Mouse (Mus musculus): Measurements from ENCODE around the gene Tnip2.

Gene Tnip2

DNA sequence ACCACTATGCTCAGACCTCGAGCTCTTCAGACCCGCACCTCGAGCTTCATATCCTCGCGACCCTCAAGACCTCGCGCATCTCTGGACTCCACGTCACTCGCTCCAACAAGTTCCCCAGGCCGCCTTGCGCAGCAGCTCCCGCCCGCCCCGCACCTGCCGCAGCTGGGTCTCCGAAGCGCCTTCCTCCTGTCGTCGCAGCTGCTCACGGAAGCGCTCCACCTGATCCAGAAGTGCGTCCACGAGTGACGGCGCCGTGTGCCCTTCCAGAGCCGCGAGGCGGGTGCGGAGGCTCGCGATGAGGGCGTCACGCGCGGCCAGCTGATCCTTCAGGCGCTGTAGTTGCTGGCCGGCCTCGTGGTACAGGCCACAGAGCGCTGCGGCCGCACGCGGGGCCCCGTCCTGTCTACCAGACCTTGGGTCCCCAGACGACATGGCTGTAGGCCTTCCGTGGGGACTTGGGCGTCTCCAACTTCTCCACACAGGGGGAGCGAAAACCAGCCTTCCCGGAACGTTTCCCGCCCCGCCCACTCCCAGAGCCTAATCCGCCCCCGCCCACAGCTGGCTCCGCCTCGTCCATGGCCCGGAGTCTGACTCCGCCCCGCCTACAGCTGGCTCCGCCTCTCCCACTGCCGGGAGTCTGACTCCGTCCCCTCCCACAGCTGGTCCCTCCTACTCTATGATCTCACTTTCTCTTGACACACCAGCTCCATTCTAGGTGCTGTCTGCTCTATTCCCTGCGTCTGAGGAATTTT lies at the start of gene Tnip2:
Tnip2 (minus strand) TSS at position 526 of the 752 bp plus-strand sequence.
- DNase-seq (ENCODE audit: low read depth in 1 of 2, low spot score in 2 of 2) = peak; percentile 88 to 95

- no peak for DNase-seq (ENCODE audit: low read depth in 1 of 2, low spot score in 2 of 2)
Measured at GRCm38 (mm10) chr5:34551821-34552220, 38.0 kb upstream of the Tnip2 start.

DNA sequence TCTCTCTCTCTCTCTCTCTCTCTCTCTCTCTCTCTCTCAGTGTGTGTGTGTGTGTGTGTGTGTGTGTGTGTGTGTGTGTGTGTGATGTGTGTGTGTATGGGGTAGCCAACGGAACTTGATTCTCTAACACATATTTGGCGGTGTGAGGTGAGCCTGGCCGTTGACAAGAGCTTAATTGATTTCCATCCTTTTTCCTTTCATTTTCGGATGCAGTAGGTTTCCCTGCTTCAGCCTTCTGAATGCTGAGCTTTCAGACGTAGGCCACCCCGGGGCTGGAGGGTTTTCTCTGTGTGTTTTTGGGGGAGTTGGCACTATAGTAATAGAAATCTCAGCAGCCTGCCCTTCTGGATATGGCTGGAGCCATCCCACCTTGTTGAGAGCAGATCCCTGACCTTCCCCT lies 36.5 kb upstream of the Tnip2 start:
- DNase-seq (ENCODE audit: low read depth in 1 of 2, low spot score in 2 of 2) = no peak

DNA sequence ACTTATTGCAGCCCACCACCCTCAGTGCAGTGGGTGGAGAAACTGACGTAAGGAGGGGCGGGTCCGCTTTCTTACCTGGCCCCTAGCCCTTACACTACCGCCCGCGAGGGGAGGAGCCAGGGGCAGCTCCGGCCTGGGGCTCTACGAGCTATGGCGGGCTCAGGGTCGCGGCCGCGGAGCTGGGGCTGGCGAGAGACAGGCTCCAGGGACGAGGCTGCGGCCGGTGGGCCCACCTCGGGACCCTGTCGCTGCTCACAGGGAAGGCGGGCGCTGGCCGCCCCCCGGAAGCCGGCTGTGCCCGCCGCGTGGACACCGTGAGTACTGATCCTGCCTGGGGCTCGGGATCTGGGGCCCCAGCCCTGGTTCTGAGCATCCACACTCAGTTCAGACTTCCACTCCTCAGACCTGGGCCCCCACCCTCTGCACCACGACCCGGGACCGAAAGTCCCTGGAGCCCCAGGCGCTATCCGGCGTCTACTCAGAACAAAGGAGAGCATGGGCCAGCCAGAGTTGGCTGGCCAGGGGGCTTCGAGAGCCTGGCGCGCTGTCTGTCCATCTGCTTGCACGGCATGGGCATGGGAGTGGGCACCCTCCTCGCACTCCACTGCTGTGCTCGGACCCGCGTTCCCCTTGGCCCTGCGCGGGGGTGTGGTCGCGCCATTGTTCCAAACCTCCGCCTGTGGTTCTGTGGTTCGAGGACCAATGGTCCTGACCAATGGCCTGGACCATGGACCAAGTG lies 35.9 kb upstream of the Tnip2 start:
- DNase-seq (ENCODE audit: low read depth in 1 of 2, low spot score in 2 of 2) = no peak

GRCm38 (mm10) chr5:34549135-34549482 lies 35.3 kb upstream of the Tnip2 start:
- DNase-seq (ENCODE audit: low read depth in 1 of 2, low spot score in 2 of 2) = no peak

GRCm38 (mm10) chr5:34547410-34547809 lies 33.6 kb upstream of the Tnip2 start:
- DNase-seq (ENCODE audit: low read depth in 1 of 2, low spot score in 2 of 2) = no peak

DNA sequence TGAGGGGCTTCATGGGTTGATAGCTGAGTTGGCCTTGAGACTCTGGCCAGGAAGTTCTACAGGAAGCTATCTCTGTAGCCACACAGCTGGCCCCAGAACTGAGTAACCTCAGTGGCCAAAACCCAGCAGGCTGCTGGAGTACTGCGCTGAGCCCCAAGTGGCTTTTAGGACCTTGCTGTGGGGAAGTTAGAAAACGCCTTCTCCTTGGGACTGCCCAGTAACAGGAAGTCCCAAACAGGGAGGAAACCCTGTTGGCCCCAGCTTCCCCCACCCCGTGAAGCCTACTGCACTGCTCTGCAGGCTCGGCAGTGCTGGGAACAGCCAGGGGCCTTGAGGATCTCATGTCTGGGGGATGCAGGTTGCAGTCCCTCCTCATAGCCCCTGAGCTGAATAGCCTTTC lies 29.3 kb upstream of the Tnip2 start:
- peak in 1 of 2 experiments; percentile 51 for DNase-seq (ENCODE audit: low read depth in 1 of 2, low spot score in 2 of 2)

DNA sequence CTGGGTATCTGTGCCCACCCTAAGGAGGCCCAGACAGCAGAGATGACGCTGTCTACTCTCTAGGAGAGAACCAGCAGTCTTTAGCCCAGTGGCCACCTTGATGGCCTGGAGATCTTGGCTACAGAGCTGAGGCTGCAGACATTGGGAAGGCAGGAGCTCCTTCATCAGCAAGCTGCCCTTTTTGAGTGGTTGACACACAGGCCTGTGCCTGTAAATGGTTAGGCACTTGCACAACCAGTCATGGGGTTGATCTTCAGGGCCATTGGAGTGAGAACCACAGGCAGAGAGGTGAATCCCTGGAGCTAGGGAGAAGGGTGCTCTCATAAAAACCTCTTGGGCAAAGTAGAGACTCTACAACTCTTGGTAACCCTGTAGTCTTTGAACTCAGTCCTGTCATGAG lies 28.4 kb upstream of the Tnip2 start:
- DNase-seq (ENCODE audit: low read depth in 1 of 2, low spot score in 2 of 2) = no peak

DNA sequence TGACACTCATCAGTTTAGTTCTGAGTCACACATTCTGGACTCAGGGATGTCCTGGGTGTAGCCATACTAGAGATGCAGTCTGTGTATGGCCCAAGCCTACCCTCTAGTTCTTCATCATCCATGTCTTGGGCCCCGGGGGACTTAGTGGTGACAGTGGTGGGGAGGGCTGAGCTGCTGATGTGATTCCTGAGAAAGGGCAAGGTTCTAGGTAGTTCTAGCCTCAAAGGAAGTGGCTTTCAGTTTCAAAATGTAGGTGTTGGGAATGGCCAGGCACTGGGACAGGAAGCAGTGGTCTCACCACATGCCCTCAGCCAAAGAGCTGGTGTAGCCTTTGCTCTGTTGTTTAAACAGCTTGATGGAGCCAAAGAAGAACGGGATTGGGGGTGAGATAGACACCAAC lies 25.3 kb upstream of the Tnip2 start:
- DNase-seq (ENCODE audit: low read depth in 1 of 2, low spot score in 2 of 2) = no peak

- no peak for DNase-seq (ENCODE audit: low read depth in 1 of 2, low spot score in 2 of 2)
Measured at GRCm38 (mm10) chr5:34538527-34538926, 24.7 kb upstream of the Tnip2 start.

GRCm38 (mm10) chr5:34538079-34538478 lies 24.3 kb upstream of the Tnip2 start:
- peak in 1 of 2 experiments; percentile 34 for DNase-seq (ENCODE audit: low read depth in 1 of 2, low spot score in 2 of 2)

DNA sequence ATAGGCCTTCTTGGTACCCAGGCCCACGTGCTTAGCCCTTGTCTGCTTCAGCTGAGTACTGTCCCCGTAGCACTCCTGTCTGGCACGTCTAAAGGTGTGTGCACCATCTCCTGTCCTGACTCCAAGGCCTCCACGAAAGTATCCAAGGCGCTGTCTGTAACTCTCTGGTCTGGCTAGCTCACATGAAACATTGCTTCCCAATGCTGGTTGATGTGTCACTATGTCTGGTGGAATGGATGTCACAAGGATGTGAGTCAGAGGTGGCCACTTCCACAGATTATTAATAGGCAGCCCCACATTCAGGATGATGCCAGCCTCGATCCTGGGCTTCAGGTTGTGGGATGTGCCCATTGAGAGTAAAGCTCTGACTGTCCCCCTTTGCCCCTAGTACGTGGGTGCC lies 22.0 kb upstream of the Tnip2 start:
- no peak for DNase-seq (ENCODE audit: low read depth in 1 of 2, low spot score in 2 of 2)

DNA sequence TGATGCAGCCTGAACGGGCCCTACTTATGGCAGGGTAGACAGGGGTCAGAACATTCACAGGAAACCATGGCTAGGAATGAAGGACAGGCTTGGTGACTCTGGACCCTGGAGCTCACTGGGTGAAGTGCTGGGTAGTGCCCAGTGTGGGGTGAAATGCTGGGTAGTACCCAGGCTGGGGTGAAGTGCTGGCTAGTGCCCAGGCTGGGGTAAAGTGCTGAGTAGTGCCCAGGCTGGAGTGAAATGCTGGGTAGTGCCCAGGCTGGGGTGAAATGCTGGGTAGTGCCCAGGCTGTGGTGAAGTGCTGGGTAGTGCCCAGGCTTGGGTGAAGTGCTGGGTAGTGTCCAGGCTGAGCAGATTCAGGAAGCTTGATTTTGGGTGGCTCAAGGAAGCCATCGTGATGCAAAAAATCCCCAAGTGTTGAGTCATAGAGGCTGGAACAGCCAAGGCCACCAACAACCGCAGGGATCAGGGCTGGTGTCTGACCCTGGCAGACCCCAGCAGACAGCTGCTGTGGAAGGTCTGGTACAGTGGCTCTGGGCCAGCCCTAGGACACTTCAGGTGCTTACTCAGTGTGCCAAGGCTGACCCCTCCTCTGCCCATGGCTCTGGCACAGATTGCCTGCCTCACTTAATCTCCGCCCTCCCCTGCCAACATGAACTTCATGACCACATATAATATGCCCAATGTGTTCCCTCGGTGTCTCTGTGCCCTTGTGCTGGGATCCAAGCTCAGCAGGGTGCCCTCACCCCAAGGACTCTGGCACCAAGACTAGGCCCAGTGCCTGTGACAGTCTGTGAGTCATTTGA lies 21.2 kb upstream of the Tnip2 start:
- peak; percentile 52 to 70 for DNase-seq (ENCODE audit: low read depth in 1 of 2, low spot score in 2 of 2)

DNA sequence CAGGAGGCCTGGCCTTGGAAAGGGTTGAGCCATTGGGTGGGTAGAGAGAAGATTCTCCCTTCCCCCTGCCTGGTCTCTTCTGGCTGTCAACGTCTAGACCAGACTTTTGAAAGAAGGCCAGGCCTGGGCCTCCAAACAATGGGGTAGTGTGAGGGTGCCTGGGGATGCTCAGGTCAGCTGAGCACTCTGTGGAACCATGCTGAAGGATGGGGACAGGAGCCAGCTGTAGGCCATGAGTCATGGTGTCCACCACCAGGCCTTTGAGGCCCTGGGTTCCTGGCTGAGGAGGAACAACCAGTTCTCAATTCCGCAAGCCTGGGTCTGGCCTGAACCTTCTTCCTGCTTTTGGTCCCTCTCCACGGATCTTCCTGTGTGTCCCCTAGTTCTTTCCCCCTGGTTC lies 20.0 kb upstream of the Tnip2 start:
- DNase-seq (ENCODE audit: low read depth in 1 of 2, low spot score in 2 of 2) = peak; percentile 54 to 61

DNA sequence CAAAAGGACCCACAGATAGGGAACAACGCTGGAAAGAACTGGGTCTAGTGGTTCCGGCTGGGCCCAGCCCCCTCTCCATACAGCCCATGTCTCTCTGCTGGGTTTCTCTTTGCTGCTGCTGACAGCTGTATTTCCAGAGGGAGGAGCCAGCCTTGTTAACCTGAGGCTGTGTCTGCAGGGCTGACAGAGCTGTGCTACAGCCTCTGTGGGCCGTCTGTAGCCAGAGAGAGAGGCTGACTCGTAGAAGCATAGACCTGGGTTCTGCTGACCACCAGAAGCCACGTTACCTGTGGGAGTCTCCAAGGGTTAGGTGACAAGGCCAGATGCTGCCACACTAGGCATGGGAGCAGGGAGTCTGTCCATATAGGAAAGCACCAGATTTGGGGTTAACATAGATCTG lies 19.3 kb upstream of the Tnip2 start:
- no peak for DNase-seq (ENCODE audit: low read depth in 1 of 2, low spot score in 2 of 2)

DNA sequence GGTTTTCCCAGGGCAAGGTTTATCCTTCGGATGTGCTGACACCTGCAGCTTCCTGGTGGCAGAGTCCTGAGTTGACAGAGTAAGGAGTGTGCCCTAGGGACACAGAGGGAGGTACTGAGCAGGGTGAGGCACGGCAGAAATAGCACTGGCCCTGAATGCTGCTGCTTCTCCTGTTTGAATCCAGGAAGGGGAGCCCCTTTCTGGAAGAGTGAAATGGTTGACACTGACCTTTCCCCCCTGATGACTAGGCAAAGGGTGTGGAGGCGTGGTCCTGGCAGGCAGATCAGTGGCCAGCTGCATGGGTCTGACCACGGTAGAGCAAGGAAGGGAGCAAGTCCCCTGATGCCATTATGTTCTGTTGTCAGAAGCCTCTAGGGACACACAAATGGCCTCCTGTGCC lies 16.9 kb upstream of the Tnip2 start:
- DNase-seq (ENCODE audit: low read depth in 1 of 2, low spot score in 2 of 2) = no peak

DNA sequence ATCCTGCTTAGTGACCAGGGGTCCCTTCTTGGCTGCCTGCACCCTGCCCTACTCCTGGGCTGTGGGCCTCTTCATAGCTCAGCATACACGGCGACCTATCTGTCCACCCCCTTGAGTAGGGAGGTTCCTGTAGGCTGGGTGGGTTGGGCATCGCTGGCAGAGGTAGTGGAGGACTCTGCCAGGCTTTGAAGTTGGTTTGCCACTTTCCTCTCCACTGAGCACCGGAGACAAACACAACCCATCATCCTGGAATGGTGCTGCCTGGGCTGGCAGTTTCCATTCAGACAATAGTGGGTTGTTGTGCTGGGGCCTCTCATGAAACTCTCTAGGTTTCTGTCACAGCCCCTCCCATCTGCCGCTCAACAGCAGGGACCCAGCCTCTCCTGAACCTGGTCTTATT lies 16.3 kb upstream of the Tnip2 start:
- no peak for DNase-seq (ENCODE audit: low read depth in 1 of 2, low spot score in 2 of 2)

DNA sequence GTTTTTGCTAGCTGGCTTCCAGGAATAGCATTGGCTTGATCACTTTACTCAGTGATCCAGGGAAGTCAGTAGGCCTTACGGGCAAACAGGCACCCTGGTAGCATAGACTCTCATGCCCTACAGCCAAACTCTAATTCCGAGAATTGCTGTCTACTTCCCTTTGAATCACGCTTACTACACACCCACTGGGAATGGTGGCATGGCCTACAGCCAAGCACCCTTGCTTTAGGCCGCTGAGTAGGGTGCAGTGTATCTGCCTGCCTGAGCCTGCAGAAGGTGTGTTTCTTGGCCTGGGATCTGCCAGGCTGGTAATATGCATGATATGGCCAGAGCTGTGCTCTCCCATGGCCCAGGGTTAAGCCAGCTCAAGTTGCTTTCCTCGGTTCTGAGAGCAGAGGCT lies 14.9 kb upstream of the Tnip2 start:
- no peak for DNase-seq (ENCODE audit: low read depth in 1 of 2, low spot score in 2 of 2)

DNA sequence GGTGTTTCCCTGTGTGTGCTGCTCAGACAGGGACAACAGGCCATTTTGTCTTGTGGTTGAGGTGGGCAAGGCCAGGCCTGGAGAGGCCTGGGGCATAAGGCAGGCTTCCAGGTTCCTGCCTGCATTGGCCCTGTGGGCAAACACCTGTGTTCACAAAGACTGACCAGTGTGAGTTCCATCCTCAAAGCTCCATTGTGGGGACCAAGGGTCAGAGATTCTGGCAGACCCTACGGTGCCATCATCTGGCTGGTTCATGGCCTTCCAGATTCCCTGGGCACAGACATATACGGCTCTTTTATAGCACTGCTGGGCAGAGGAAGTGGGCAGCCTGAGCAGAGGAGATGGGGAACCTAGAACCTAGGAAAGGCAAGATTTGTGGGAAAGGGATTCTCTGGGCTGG lies 13.6 kb upstream of the Tnip2 start:
- no peak for DNase-seq (ENCODE audit: low read depth in 1 of 2, low spot score in 2 of 2)

- DNase-seq (ENCODE audit: low read depth in 1 of 2, low spot score in 2 of 2) = no peak
Measured at GRCm38 (mm10) chr5:34526477-34526775, 12.6 kb upstream of the Tnip2 start.

GRCm38 (mm10) chr5:34525663-34526476 lies 12.1 kb upstream of the Tnip2 start, which contains the start of gene Sh3bp2:
Sh3bp2 (plus strand) TSS chr5:34525838.
- DNase-seq (ENCODE audit: low read depth in 1 of 2, low spot score in 2 of 2) = peak; percentile 83 to 94

Measured in monocyte, adult 2 months (primary cell).